Mouse (Mus musculus) erythroid progenitor cell, adult 5-6 weeks (primary cell): ENCODE data around the gene Olfr1157. TPM values are rescaled to one million over a fixed set of nuclear protein-coding genes. Genes with fewer than 3 reads are reported as not detected.

ENCODE experiments used
- ATAC-seq: replicated peaks from 2 replicates; pipeline ENCODE4 v1.8.0; 2016; ENCODE audit warnings: moderate number of reproducible peaks, mild to moderate bottlenecking, moderate TSS enrichment, inconsistent platforms; ENCODE audit not compliant: poor library complexity, low FRiP score, severe bottlenecking
- total RNA-seq, 2 experiments: library from RNA; stranded (forward) in 1 of 2; stranded (reverse) in 1 of 2; fragments of 150-400 nt in 1 of 2; fragments of 186-747, 209-891 nt in 1 of 2; gene quantifications; 2 replicates each; pipeline versions ENCODE4 v1.2.3 to v1.2.4; 2015 to 2017; ENCODE audit warnings: low replicate concordance in 2 of 2

Olfr1157 gene
- total RNA-seq (2015; ENCODE audit: low replicate concordance) (not detected in 2 replicates), total RNA-seq (2017; ENCODE audit: low replicate concordance) (not detected in 2 replicates)

DNA sequence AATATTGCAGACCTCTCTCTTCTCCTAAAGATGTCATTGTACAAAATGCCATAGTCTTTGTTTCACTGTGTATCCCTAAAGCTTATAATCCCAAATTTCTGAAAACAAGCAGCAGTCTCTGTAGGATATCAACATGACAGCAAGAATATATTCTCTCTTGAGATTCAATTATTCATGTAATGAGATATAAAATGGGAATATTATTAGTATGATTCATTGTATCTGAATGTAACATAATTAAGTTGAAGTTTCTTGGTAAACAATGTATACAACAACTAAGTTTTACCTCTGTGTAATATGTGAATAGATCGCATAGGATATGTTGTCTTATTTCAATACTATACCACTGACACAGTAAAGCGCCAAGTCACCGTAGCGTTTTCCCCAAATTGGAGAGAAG lies at the start of gene Olfr1157:
Gene Olfr1157, minus strand, starts transcription at position 101 of the 400 bp plus-strand sequence.
- ATAC-seq: no peak

DNA sequence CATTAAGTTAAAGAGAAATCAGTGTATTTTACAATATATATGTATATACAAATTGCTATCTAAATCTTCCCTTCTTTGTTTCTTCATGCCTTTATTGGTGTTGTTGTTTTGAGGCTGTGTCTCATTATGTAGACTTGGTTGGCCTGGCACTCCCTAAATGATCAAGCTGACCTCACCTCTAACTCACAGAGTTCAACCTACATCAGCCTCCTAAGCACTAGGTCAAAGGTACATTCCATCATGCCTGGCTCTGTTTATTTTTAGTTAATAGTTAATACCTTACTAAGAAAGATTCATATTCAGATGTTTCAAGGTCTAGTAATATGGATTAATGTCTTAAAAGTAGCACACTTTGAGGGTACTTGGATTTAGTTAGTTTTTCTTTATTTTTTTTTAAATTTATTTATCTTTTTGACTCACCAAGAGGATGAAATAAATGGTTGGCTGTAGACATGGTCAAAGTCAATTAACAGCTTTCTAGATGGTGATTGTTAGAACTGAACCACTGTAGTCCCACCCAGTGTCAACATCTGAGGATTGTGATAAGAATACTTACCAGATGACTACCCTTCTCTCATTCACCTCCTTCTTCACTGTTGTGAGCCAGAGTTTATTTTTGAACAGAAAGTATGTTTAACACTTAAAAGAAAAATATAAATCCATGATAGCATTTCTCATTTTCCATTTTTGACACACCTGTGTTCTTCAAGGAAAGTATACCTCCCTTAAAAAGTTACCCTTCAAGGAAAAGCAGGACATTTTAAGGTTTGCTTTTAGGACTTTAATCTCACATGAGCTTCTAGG lies 39.6 kb upstream of the Olfr1157 start, which contains the start of gene Olfr1160:
Gene Olfr1160, minus strand, starts transcription at position 754 of the 804 bp plus-strand sequence.
- ATAC-seq: no peak

DNA sequence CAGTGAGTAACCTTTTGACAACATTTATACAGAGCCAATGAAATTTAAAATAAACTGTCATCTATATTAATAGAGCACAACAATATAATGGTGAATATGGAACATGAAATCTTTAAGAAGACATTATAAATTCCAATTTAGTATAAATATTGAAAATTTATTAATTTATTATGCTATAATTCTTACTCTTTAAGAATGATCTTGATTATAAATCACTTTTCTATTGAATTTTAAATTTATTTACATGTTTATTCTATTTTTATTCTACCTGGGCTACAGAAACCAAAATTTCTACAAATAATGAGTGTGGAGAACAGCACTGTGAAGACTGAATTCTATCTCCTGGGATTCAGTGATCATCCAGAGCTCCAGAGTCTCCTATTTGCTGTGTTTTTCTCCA lies 21.7 kb upstream of the Olfr1157 start, which contains the start of gene Olfr1158:
Gene Olfr1158, plus strand, starts transcription at position 301 of the 400 bp plus-strand sequence.
- ATAC-seq: no peak

DNA sequence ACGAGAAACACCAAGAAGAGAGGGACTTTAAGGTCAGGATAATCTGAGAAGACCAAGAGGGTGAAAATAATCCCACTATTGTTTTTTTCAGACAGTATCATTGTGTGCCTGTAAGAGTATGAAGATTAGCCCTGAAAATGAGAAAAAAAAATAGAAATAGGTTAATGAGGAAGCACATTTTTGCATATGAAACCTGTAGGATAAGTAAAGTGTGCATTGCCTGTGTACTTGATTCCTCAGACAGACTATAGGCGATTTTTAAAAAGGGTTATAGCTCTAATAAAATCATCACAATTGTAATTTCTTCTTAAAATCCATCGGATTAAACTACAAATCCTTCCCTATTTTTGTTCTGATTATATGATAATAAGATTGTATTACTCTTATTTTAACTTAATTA lies 6.5 kb upstream of the Olfr1157 start, which contains the start of gene Olfr74:
Gene Olfr74, minus strand, starts transcription at position 101 of the 400 bp plus-strand sequence.
- ATAC-seq: no peak

DNA sequence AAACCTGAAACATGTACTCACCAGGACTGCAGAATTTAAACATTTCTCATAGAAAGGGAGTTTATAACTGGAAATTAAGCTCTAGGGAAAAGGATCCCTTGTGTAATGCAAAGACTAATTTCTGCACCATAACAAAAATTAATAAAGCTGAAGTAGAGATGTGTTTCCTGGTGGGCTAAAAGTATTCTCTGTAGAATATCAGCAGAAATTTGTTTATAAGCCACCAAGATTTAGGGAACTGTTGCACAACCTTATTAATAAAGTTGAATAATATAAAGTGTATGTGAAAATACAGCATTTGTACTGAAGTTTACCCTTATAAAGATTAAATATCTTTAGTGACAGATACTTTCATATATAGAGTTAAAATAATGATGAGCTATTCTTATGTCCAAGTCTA lies 15.1 kb downstream of the Olfr1157 start, which contains the start of gene Olfr1156:
Gene Olfr1156, minus strand, starts transcription at position 101 of the 400 bp plus-strand sequence.
- no peak for ATAC-seq

DNA sequence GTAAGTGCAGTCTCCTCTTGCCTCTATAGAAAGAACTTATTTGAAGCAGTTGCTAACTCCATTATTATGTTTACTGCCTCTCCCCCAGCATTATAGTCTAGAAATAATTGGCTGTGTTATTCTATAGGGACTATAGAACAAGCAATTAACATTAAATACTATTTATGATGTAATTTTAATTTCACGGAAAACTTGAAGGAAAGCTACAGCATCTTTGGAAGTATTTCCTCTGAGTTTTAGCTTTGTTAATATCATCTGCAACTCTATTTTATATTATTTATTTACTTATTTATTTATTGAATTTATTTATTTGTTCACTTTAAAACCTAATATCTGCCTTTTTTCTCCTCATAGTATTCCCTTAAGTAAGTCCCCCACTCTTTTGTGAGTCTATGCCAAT lies 23.1 kb downstream of the Olfr1157 start, which contains the start of gene Olfr1155:
Gene Olfr1155, minus strand, starts transcription at position 101 of the 400 bp plus-strand sequence.
- no peak for ATAC-seq

Other genes starting within 250 kb of the Olfr1157 start
- not detected in 2 replicates for gene Olfr1138, start 228.3 kb downstream of the Olfr1157 start, total RNA-seq (2015; ENCODE audit: low replicate concordance)
- gene Olfr1138, start 228.3 kb downstream of the Olfr1157 start, total RNA-seq (2017; ENCODE audit: low replicate concordance): not detected in 2 replicates
- not detected in 2 replicates for gene Olfr1140, start 224.5 kb downstream of the Olfr1157 start, total RNA-seq (2015; ENCODE audit: low replicate concordance)
- gene Olfr1140, start 224.5 kb downstream of the Olfr1157 start, total RNA-seq (2017; ENCODE audit: low replicate concordance): not detected in 2 replicates
- gene Olfr1141, start 214.3 kb downstream of the Olfr1157 start, total RNA-seq (2015; ENCODE audit: low replicate concordance): not detected in 2 replicates
- not detected in 2 replicates for gene Olfr1141, start 214.3 kb downstream of the Olfr1157 start, total RNA-seq (2017; ENCODE audit: low replicate concordance)
- not detected in 2 replicates for gene Olfr152, start 188.8 kb downstream of the Olfr1157 start, total RNA-seq (2015; ENCODE audit: low replicate concordance)
- not detected in 2 replicates for gene Olfr152, start 188.8 kb downstream of the Olfr1157 start, total RNA-seq (2017; ENCODE audit: low replicate concordance)
- gene Olfr1143, start 167.7 kb downstream of the Olfr1157 start, total RNA-seq (2015; ENCODE audit: low replicate concordance): not detected in 2 replicates
- not detected in 2 replicates for gene Olfr1143, start 167.7 kb downstream of the Olfr1157 start, total RNA-seq (2017; ENCODE audit: low replicate concordance)
- gene Olfr1145, start 158.5 kb downstream of the Olfr1157 start, total RNA-seq (2015; ENCODE audit: low replicate concordance): not detected in 2 replicates
- not detected in 2 replicates for gene Olfr1145, start 158.5 kb downstream of the Olfr1157 start, total RNA-seq (2017; ENCODE audit: low replicate concordance)
- gene Olfr1148, start 137.8 kb downstream of the Olfr1157 start, total RNA-seq (2015; ENCODE audit: low replicate concordance): not detected in 2 replicates
- gene Olfr1148, start 137.8 kb downstream of the Olfr1157 start, total RNA-seq (2017; ENCODE audit: low replicate concordance): not detected in 2 replicates
- not detected in 2 replicates for gene Olfr1150-ps1, start 124.3 kb downstream of the Olfr1157 start, total RNA-seq (2015; ENCODE audit: low replicate concordance)
- not detected in 2 replicates for gene Olfr1150-ps1, start 124.3 kb downstream of the Olfr1157 start, total RNA-seq (2017; ENCODE audit: low replicate concordance)
- not detected in 2 replicates for gene Olfr1151, start 112.4 kb downstream of the Olfr1157 start, total RNA-seq (2015; ENCODE audit: low replicate concordance)
- not detected in 2 replicates for gene Olfr1151, start 112.4 kb downstream of the Olfr1157 start, total RNA-seq (2017; ENCODE audit: low replicate concordance)
- gene Olfr1152, start 101.8 kb downstream of the Olfr1157 start, total RNA-seq (2015; ENCODE audit: low replicate concordance): not detected in 2 replicates
- not detected in 2 replicates for gene Olfr1152, start 101.8 kb downstream of the Olfr1157 start, total RNA-seq (2017; ENCODE audit: low replicate concordance)
- gene Olfr1153, start 73.3 kb downstream of the Olfr1157 start, total RNA-seq (2015; ENCODE audit: low replicate concordance): not detected in 2 replicates
- not detected in 2 replicates for gene Olfr1153, start 73.3 kb downstream of the Olfr1157 start, total RNA-seq (2017; ENCODE audit: low replicate concordance)
- not detected in 2 replicates for gene Olfr1154, start 63.1 kb downstream of the Olfr1157 start, total RNA-seq (2015; ENCODE audit: low replicate concordance)
- gene Olfr1154, start 63.1 kb downstream of the Olfr1157 start, total RNA-seq (2017; ENCODE audit: low replicate concordance): not detected in 2 replicates
- gene Olfr1155, start 23.2 kb downstream of the Olfr1157 start, total RNA-seq (2015; ENCODE audit: low replicate concordance): not detected in 2 replicates
- gene Olfr1155, start 23.2 kb downstream of the Olfr1157 start, total RNA-seq (2017; ENCODE audit: low replicate concordance): not detected in 2 replicates
- gene Olfr1156, start 15.2 kb downstream of the Olfr1157 start, total RNA-seq (2015; ENCODE audit: low replicate concordance): not detected in 2 replicates
- not detected in 2 replicates for gene Olfr1156, start 15.2 kb downstream of the Olfr1157 start, total RNA-seq (2017; ENCODE audit: low replicate concordance)
- gene Olfr74, start 6.4 kb upstream of the Olfr1157 start, total RNA-seq (2015; ENCODE audit: low replicate concordance): not detected in 2 replicates
- not detected in 2 replicates for gene Olfr74, start 6.4 kb upstream of the Olfr1157 start, total RNA-seq (2017; ENCODE audit: low replicate concordance)
- not detected in 2 replicates for gene Olfr1158, start 21.8 kb upstream of the Olfr1157 start, total RNA-seq (2015; ENCODE audit: low replicate concordance)
- not detected in 2 replicates for gene Olfr1158, start 21.8 kb upstream of the Olfr1157 start, total RNA-seq (2017; ENCODE audit: low replicate concordance)
- gene Olfr1160, start 40.0 kb upstream of the Olfr1157 start, total RNA-seq (2015; ENCODE audit: low replicate concordance): not detected in 2 replicates
- not detected in 2 replicates for gene Olfr1160, start 40.0 kb upstream of the Olfr1157 start, total RNA-seq (2017; ENCODE audit: low replicate concordance)
- gene Olfr1161, start 54.5 kb upstream of the Olfr1157 start, total RNA-seq (2015; ENCODE audit: low replicate concordance): not detected in 2 replicates
- gene Olfr1161, start 54.5 kb upstream of the Olfr1157 start, total RNA-seq (2017; ENCODE audit: low replicate concordance): not detected in 2 replicates
- not detected in 2 replicates for gene Olfr73, start 69.4 kb upstream of the Olfr1157 start, total RNA-seq (2015; ENCODE audit: low replicate concordance)
- gene Olfr73, start 69.4 kb upstream of the Olfr1157 start, total RNA-seq (2017; ENCODE audit: low replicate concordance): not detected in 2 replicates
- gene Olfr1162, start 82.8 kb upstream of the Olfr1157 start, total RNA-seq (2015; ENCODE audit: low replicate concordance): not detected in 2 replicates
- not detected in 2 replicates for gene Olfr1162, start 82.8 kb upstream of the Olfr1157 start, total RNA-seq (2017; ENCODE audit: low replicate concordance)
- not detected in 2 replicates for gene Olfr1163, start 103.5 kb upstream of the Olfr1157 start, total RNA-seq (2015; ENCODE audit: low replicate concordance)
- gene Olfr1163, start 103.5 kb upstream of the Olfr1157 start, total RNA-seq (2017; ENCODE audit: low replicate concordance): not detected in 2 replicates
- not detected in 2 replicates for gene Olfr1164, start 125.7 kb upstream of the Olfr1157 start, total RNA-seq (2015; ENCODE audit: low replicate concordance)
- gene Olfr1164, start 125.7 kb upstream of the Olfr1157 start, total RNA-seq (2017; ENCODE audit: low replicate concordance): not detected in 2 replicates
- gene Olfr1166, start 160.0 kb upstream of the Olfr1157 start, total RNA-seq (2015; ENCODE audit: low replicate concordance): not detected in 2 replicates
- not detected in 2 replicates for gene Olfr1166, start 160.0 kb upstream of the Olfr1157 start, total RNA-seq (2017; ENCODE audit: low replicate concordance)
- not detected in 2 replicates for gene Olfr1167, start 186.9 kb upstream of the Olfr1157 start, total RNA-seq (2015; ENCODE audit: low replicate concordance)
- not detected in 2 replicates for gene Olfr1167, start 186.9 kb upstream of the Olfr1157 start, total RNA-seq (2017; ENCODE audit: low replicate concordance)
- gene Olfr1168, start 213.6 kb upstream of the Olfr1157 start, total RNA-seq (2015; ENCODE audit: low replicate concordance): not detected in 2 replicates
- gene Olfr1168, start 213.6 kb upstream of the Olfr1157 start, total RNA-seq (2017; ENCODE audit: low replicate concordance): not detected in 2 replicates